Mouse (Mus musculus) embryonic facial prominence, embryonic 11.5 days (tissue): ENCODE data around the gene Polr3b. TPM values are rescaled to one million over a fixed set of nuclear protein-coding genes. Genes with fewer than 3 reads are reported as not detected.

Experiments used
- ATAC-seq: fragments of 200-750 bp; cut with Nextera tagmentation; replicated peaks from 2 replicates; pipeline ENCODE4 v1.8.0; 2017; ENCODE audit warnings: low read depth; ENCODE audit not compliant: insufficient number of reproducible peaks, low FRiP score, low TSS enrichment
- DNase-seq: peaks from one replicate; pipeline ENCODE4 v3.0.0-alpha.2; 2015; ENCODE audit warnings: low spot score
- H3K27ac ChIP-seq: fragments of 300-500 bp; sonication (generic); replicated peaks from 2 replicates; pipeline ENCODE4 v1.5.1; 2014; ENCODE audit warnings: mild to moderate bottlenecking, low read depth, low read length, control low read depth
- H3K27me3 ChIP-seq: fragments of 300-500 bp; sonication (generic); 2 replicates; pipeline ENCODE4 v1.6.1; 2014; ENCODE audit warnings: mild to moderate bottlenecking, low read length, moderate library complexity, mixed read lengths; ENCODE audit not compliant: control insufficient read depth, insufficient read depth
- H3K36me3 ChIP-seq: fragments of 300-500 bp; sonication (generic); replicated peaks from 2 replicates; pipeline ENCODE4 v1.6.1; 2014; ENCODE audit warnings: low read depth, mild to moderate bottlenecking, low read length, moderate library complexity, mixed read lengths; ENCODE audit not compliant: control insufficient read depth, insufficient read depth
- H3K4me1 ChIP-seq: fragments of 300-500 bp; sonication (generic); 2 replicates; pipeline ENCODE4 v1.6.1; 2014; ENCODE audit warnings: low read length, mixed read lengths; ENCODE audit not compliant: control insufficient read depth, insufficient read depth
- H3K4me2 ChIP-seq: fragments of 300-500 bp; sonication (generic); 2 replicates; pipeline ENCODE4 v1.6.1; 2014; ENCODE audit warnings: low read depth, mild to moderate bottlenecking, control low read depth, low read length, moderate library complexity
- H3K4me3 ChIP-seq: fragments of 300-500 bp; sonication (generic); 2 replicates; pipeline ENCODE4 v1.5.1; 2014; ENCODE audit warnings: low read depth, low read length, control low read depth
- H3K9ac ChIP-seq: fragments of 300-500 bp; sonication (generic); replicated peaks from 2 replicates; pipeline ENCODE4 v1.6.1; 2014; ENCODE audit warnings: mild to moderate bottlenecking, control low read depth, low read length
- H3K9me3 ChIP-seq: fragments of 300-500 bp; sonication (generic); replicated peaks from 2 replicates; pipeline ENCODE4 v1.6.1; 2016; ENCODE audit warnings: mild to moderate bottlenecking, low read length, inconsistent platforms, mixed read lengths; ENCODE audit not compliant: control insufficient read depth
- WGBS: fragments of 180-500 bp; shearing (Covaris S2); extraction: QIAGEN DNeasy Blood & Tissue Kit; methylation state at CpG from one replicate; pipeline ENCODE4 v1.1.7; 2014; 5-methylcytosine and 5-hydroxymethylcytosine counted together
- polyA plus RNA-seq: library from polyadenylated mRNA; unstranded; fragments of >200 nt; fragmentation: Nextera tagmentation; extraction: Ambion mirVana; gene quantifications from 2 replicates; pipeline ENCODE4 v1.2.1, GENCODE M21; 2014

Polr3b gene
- polyA plus RNA-seq, 1 experiment from 2014 or later: 19.6 TPM

- 53% methylated on average over 6 of the region's 6 CpGs for whole genome bisulfite sequencing
These were observed 35.5 kb downstream of the Polr3b start for GRCm38 (mm10) chr10:84657437-84658087.

GRCm38 (mm10) chr10:84658088-84658848 is 36.2 kb downstream of the Polr3b start:
- no peak overlapping the region for H3K4me2 ChIP-seq
- no peak overlapping the region for H3K27ac ChIP-seq
- H3K9me3 ChIP-seq: no peaks in the 10 kb centered on the region
- H3K36me3 ChIP-seq: no peaks in the 10 kb centered on the region
- WGBS: 56% methylated on average over 18 of the region's 18 CpGs
- no peak overlapping the region for H3K9ac ChIP-seq
- H3K4me3 ChIP-seq: no peak overlapping the region
- ATAC-seq (no peak), DNase-seq (peak; percentile 9)
- H3K4me1 ChIP-seq: no peaks in the 10 kb centered on the region
- H3K27me3 ChIP-seq: no peaks in the 10 kb centered on the region

More at GRCm38 (mm10) chr10:84657437-84658087, 35.5 kb downstream of the Polr3b start:
- Histone ChIP-seq H3K4me2 (no peak overlapping the region), H3K27ac (no peak overlapping the region), H3K4me3 (no peak overlapping the region), H3K27me3 (no peaks in the 10 kb centered on the region), H3K4me1 (no peaks in the 10 kb centered on the region), H3K9me3 (no peaks in the 10 kb centered on the region), H3K9ac (no peak overlapping the region), H3K36me3 (no peaks in the 10 kb centered on the region)
- no peak for ATAC-seq
- no peak for DNase-seq

GRCm38 (mm10) chr10:84659281-84659680 is 37.2 kb downstream of the Polr3b start:
- H3K27me3 ChIP-seq: no peaks in the 10 kb centered on the region
- H3K36me3 ChIP-seq: no peaks in the 10 kb centered on the region
- no peak overlapping the region for H3K4me3 ChIP-seq
- H3K4me1 ChIP-seq: no peaks in the 10 kb centered on the region
- no peak overlapping the region for H3K4me2 ChIP-seq
- H3K27ac ChIP-seq: no peak overlapping the region
- no peak for ATAC-seq
- H3K9ac ChIP-seq: no peak overlapping the region
- no peak for DNase-seq
- WGBS: 85% methylated on average over 3 of the region's 3 CpGs
- H3K9me3 ChIP-seq: no peaks in the 10 kb centered on the region

- no peak for ATAC-seq
- H3K9me3 ChIP-seq: no peaks in the 10 kb centered on the region
- no peaks in the 10 kb centered on the region for H3K36me3 ChIP-seq
- WGBS: 92% methylated on average over 6 of the region's 6 CpGs
- no peak overlapping the region for H3K27ac ChIP-seq
- H3K4me2 ChIP-seq: no peak overlapping the region
- no peak for DNase-seq
- H3K4me1 ChIP-seq: no peaks in the 10 kb centered on the region
- H3K27me3 ChIP-seq: no peaks in the 10 kb centered on the region
- no peak overlapping the region for H3K4me3 ChIP-seq
- H3K9ac ChIP-seq: no peak overlapping the region
These were observed 40.0 kb downstream of the Polr3b start for GRCm38 (mm10) chr10:84662138-84662537.

- ATAC-seq (no peak), DNase-seq (no peak)
- H3K9me3 ChIP-seq: no peaks in the 10 kb centered on the region
- H3K36me3 ChIP-seq: no peaks in the 10 kb centered on the region
- H3K27me3 ChIP-seq: no peaks in the 10 kb centered on the region
- no peaks in the 10 kb centered on the region for H3K4me1 ChIP-seq
- H3K27ac ChIP-seq: no peak overlapping the region
- no peak overlapping the region for H3K9ac ChIP-seq
- no peak overlapping the region for H3K4me2 ChIP-seq
- H3K4me3 ChIP-seq: no peak overlapping the region
- WGBS: 28% methylated on average over 3 of the region's 3 CpGs
These were observed 43.7 kb downstream of the Polr3b start for GRCm38 (mm10) chr10:84665713-84666260.

GRCm38 (mm10) chr10:84675653-84676052 is 53.6 kb downstream of the Polr3b start:
- Histone ChIP-seq H3K4me2 (no peak overlapping the region), H3K9ac (no peak overlapping the region), H3K27me3 (no peaks in the 10 kb centered on the region), H3K4me3 (no peak overlapping the region), H3K36me3 (no peaks in the 10 kb centered on the region), H3K4me1 (no peaks in the 10 kb centered on the region), H3K9me3 (no peaks in the 10 kb centered on the region), H3K27ac (no peak overlapping the region)
- DNase-seq: no peak
- ATAC-seq: no peak

- Histone ChIP-seq H3K9ac (no peak overlapping the region), H3K27ac (no peak overlapping the region), H3K4me1 (no peaks in the 10 kb centered on the region), H3K4me3 (no peak overlapping the region), H3K9me3 (no peaks in the 10 kb centered on the region), H3K4me2 (no peak overlapping the region), H3K36me3 (no peaks in the 10 kb centered on the region), H3K27me3 (no peaks in the 10 kb centered on the region)
- DNase-seq (no peak), ATAC-seq (no peak)
- WGBS: 89% methylated on average over 8 of the region's 8 CpGs
These were observed 54.4 kb downstream of the Polr3b start for GRCm38 (mm10) chr10:84676511-84676910.

- 89% methylated on average over 3 of the region's 3 CpGs for WGBS
- no peak overlapping the region for H3K4me3 ChIP-seq
- no peak for DNase-seq
- no peak for ATAC-seq
- no peaks in the 10 kb centered on the region for H3K36me3 ChIP-seq
- H3K4me1 ChIP-seq: no peaks in the 10 kb centered on the region
- H3K4me2 ChIP-seq: no peak overlapping the region
- no peak overlapping the region for H3K9ac ChIP-seq
- no peak overlapping the region for H3K27ac ChIP-seq
- H3K9me3 ChIP-seq: no peaks in the 10 kb centered on the region
- H3K27me3 ChIP-seq: no peaks in the 10 kb centered on the region
These were observed 55.8 kb downstream of the Polr3b start for GRCm38 (mm10) chr10:84677871-84678270.
